Mouse (Mus musculus) R1 (cell line): ENCODE results near the gene H2-K1.
"Not testable (repeated sequence)": the region's sequence is repeated elsewhere in the genome, so short reads cannot be mapped to it uniquely, and the experiment has no call there.

Experiments used
- DNase-seq: peaks from one replicate; pipeline ENCODE4 v3.0.0-alpha.2; 2018; ENCODE audit warnings: low read depth, low spot score

The H2-K1 gene

DNA sequence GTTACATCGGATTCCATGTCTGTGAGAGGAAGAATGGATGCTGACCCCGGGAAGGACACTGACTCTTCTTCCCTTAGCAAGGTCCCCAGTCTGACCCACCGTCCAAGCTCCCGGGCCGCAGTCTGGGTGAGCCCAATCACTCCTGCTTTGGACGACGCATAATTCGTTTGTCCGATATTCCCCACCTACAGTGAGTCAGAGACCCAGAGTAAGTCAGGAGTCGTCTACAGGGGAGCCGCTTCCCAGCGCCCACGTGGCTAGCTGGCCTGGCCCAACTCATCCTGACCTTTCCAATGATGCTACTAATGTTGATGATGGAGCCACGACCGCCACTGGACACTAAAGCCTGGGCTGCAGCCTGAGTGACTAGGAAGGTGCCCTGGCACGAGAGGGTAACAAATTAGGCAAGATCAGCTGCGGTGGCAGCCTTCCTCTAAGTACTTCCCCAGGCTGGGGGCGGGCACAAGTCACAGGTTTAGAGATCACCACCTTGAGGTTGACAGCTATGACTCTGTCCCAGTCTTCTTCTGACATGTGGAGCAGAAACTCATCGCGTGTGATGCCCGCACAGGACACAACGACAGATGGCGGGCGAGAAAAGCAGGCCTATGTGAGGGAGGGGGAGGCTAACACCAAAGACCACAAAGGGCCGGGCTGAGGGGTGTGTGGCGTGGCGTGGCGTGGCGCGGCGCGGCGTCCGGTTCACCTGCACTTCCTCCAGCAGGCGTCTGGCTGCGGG is 26.9 kb upstream of the H2-K1 start:
- peak; percentile 68 for DNase-seq

DNA sequence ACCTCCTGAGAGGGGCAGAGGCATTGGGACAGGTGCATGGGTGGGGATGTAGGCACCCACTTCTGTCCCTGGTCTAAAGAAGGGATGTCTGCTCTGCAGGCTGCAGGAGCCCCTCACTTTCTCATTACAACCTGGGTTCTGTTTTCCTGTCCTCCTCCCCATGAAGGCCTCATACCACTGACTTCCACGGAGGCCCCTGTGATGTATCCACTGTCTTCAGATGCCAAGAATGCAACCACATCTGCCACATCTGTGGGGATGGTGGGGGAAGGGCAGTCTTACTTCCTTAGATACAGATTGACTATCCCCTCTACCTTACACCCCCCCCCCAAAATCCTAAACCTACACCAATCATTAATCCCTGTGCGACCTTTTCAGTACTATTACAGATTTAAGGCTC is 26.1 kb upstream of the H2-K1 start:
- DNase-seq, result no peak

- DNase-seq, result peak; percentile 61
Observed at GRCm38 (mm10) chr17:34025756-34026151, 25.6 kb upstream of the H2-K1 start.

- DNase-seq, result peak; percentile 57
Observed at GRCm38 (mm10) chr17:34024861-34025755, 25.0 kb upstream of the H2-K1 start.

- peak; percentile 94 for DNase-seq
Observed at GRCm38 (mm10) chr17:34024317-34024821, 24.2 kb upstream of the H2-K1 start, which contains the start of gene Ring1. Gene Ring1, minus strand, starts transcription at chr17:34024680.

DNA sequence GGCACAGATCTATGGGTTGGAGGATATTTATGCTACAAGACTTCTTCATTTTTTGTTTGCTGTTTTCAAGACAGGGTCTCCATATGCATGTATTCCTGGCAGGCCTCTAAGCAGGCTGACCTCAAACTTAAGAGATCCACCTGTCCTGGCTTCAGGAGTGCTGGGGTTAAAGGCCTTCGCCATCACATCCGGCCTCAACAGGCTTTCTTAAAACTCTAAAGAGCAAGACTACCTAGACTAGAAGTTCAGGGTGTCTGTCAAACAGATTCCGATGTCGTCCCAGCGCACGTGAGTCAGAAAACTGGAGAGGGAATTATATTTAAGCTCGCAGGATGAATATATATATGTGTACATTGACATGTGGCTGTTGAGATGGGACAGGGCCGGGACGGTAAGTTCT is 23.5 kb upstream of the H2-K1 start:
- no peak for DNase-seq

- DNase-seq, result no peak
Observed at GRCm38 (mm10) chr17:34022987-34023386, 22.8 kb upstream of the H2-K1 start.

GRCm38 (mm10) chr17:34022414-34022783 is 22.3 kb upstream of the H2-K1 start:
- no peak for DNase-seq

GRCm38 (mm10) chr17:34021539-34022413 is 21.6 kb upstream of the H2-K1 start:
- DNase-seq, result no peak

- DNase-seq, result no peak
Observed at GRCm38 (mm10) chr17:34013436-34013835, 13.3 kb upstream of the H2-K1 start.

- no peak for DNase-seq
Observed at GRCm38 (mm10) chr17:34010156-34010555, 10.0 kb upstream of the H2-K1 start.

- DNase-seq, result no peak
Observed at GRCm38 (mm10) chr17:34006570-34006969, 6.4 kb upstream of the H2-K1 start.

DNA sequence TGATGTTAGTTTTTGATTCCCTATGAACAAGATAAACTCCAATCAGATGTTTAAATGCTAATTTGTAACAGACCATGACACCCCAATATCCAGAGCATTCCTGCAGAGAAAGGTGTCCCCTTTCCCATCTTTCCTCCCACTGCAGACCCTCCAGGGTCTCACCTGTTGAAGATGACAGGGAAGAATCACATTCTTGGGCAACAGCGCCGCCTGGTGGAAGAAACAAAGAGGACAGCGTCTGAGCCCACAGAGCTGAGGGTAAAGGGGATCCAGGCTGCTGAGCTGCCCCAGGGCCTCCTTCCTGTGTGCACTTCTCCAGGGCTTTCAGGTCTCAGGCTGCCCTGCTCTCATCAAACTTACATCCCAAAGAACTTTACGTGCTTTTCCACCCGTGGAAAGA is 3.3 kb upstream of the H2-K1 start:
- DNase-seq, result peak; percentile 74

DNA sequence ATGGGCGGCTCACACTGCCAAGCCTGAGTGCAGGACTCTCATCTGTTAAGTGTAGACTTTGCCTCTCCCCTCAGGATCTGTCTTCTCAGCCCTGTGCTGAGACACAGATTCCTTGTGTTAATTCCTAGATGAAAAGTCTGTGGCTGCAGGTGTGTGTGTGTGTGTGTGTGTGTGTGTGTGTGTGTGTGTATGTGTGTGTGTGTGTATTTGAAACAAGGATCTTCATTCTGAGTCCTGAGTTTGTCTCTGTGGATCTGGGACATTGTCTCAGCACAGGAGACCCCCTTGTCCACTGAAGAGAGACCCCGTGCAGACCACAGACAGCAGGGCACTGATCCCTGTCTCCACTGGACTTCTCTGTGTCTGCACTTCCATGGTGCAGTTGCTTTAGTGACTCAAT is 649 bp upstream of the H2-K1 start:
- not testable (repeated sequence) for DNase-seq

GRCm38 (mm10) chr17:33999341-34000149 is 602 bp downstream of the H2-K1 start:
- DNase-seq, result no peak

GRCm38 (mm10) chr17:33998697-33999096 is 1.4 kb downstream of the H2-K1 start:
- not testable (repeated sequence) for DNase-seq

GRCm38 (mm10) chr17:33997025-33997424 is 3.1 kb downstream of the H2-K1 start:
- DNase-seq, result not testable (repeated sequence)

GRCm38 (mm10) chr17:33995651-33996050 is 4.5 kb downstream of the H2-K1 start:
- DNase-seq, result no peak

DNA sequence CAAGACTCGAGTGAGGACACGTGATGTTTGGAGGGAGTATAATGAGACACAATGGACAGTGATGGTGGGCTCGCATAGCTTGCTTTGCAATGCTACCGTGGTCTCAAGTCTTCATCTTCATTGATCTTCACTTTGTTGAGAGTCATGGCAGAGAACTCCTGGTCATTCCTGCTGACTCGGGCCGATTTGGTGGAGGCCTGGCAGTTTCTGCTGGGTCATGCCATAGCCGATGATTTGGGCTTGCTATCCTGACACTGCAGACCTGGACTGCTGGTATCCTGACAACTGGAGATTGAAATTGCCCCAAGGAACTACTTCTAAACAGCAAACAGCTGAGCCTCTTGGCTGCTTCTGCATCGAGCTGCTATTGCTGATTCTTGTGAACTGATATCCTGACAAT is 5.2 kb downstream of the H2-K1 start:
- no peak for DNase-seq

GRCm38 (mm10) chr17:33991788-33992664 is 8.1 kb downstream of the H2-K1 start:
- DNase-seq, result peak; percentile 94
